Mouse (Mus musculus): Measurements from ENCODE around the gene D5Ertd579e.

Gene D5Ertd579e

GRCm38 (mm10) chr5:36720219-36720618, 24.4 kb upstream of the D5Ertd579e start:
- no peak for DNase-seq (ENCODE audit: low spot score)

GRCm38 (mm10) chr5:36719601-36720000, 23.8 kb upstream of the D5Ertd579e start:
- DNase-seq (ENCODE audit: low spot score): no peak

- no peak for DNase-seq (ENCODE audit: low spot score)
Measured at GRCm38 (mm10) chr5:36719135-36719534, 23.3 kb upstream of the D5Ertd579e start.

- DNase-seq (ENCODE audit: low spot score): no peak
Measured at GRCm38 (mm10) chr5:36717889-36718288, 22.1 kb upstream of the D5Ertd579e start.

GRCm38 (mm10) chr5:36716816-36717215, 21.0 kb upstream of the D5Ertd579e start:
- DNase-seq (ENCODE audit: low spot score): no peak

- no peak for DNase-seq (ENCODE audit: low spot score)
Measured at GRCm38 (mm10) chr5:36714832-36715231, 19.0 kb upstream of the D5Ertd579e start.

- no peak for DNase-seq (ENCODE audit: low spot score)
Measured at GRCm38 (mm10) chr5:36713693-36714092, 17.9 kb upstream of the D5Ertd579e start.

- peak; percentile 80 for DNase-seq (ENCODE audit: low spot score)
Measured at GRCm38 (mm10) chr5:36712553-36713534, 17.0 kb upstream of the D5Ertd579e start.

GRCm38 (mm10) chr5:36711863-36712262, 16.0 kb upstream of the D5Ertd579e start:
- no peak for DNase-seq (ENCODE audit: low spot score)

GRCm38 (mm10) chr5:36705792-36706191, 10.0 kb upstream of the D5Ertd579e start:
- no peak for DNase-seq (ENCODE audit: low spot score)

- no peak for DNase-seq (ENCODE audit: low spot score)
Measured at GRCm38 (mm10) chr5:36705390-36705789, 9.6 kb upstream of the D5Ertd579e start.

- DNase-seq (ENCODE audit: low spot score): no peak
Measured at GRCm38 (mm10) chr5:36704684-36705083, 8.9 kb upstream of the D5Ertd579e start.

GRCm38 (mm10) chr5:36700939-36701620, 5.3 kb upstream of the D5Ertd579e start:
- no peak for DNase-seq (ENCODE audit: low spot score)

- no peak for DNase-seq (ENCODE audit: low spot score)
Measured at GRCm38 (mm10) chr5:36698689-36699088, 2.9 kb upstream of the D5Ertd579e start.

GRCm38 (mm10) chr5:36698067-36698670, 2.3 kb upstream of the D5Ertd579e start:
- no peak for DNase-seq (ENCODE audit: low spot score)

GRCm38 (mm10) chr5:36696504-36697300, 878 bp upstream of the D5Ertd579e start:
- DNase-seq (ENCODE audit: low spot score): no peak

GRCm38 (mm10) chr5:36695005-36695404, 819 bp downstream of the D5Ertd579e start:
- no peak for DNase-seq (ENCODE audit: low spot score)

GRCm38 (mm10) chr5:36693651-36694050, 2.2 kb downstream of the D5Ertd579e start:
- no peak for DNase-seq (ENCODE audit: low spot score)

- DNase-seq (ENCODE audit: low spot score): no peak
Measured at GRCm38 (mm10) chr5:36691423-36691822, 4.4 kb downstream of the D5Ertd579e start.

- DNase-seq (ENCODE audit: low spot score): no peak
Measured at GRCm38 (mm10) chr5:36685170-36685569, 10.7 kb downstream of the D5Ertd579e start.

- DNase-seq (ENCODE audit: low spot score): no peak
Measured at GRCm38 (mm10) chr5:36683586-36683985, 12.2 kb downstream of the D5Ertd579e start.

- DNase-seq (ENCODE audit: low spot score): no peak
Measured at GRCm38 (mm10) chr5:36681219-36681618, 14.6 kb downstream of the D5Ertd579e start.

Data from urinary bladder, postnatal 25 days (tissue).